Mouse (Mus musculus): ENCODE measurements around the gene Fcna. TPM values are rescaled to one million over a fixed set of nuclear protein-coding genes. Genes with fewer than 3 reads are reported as not detected.

Fcna gene
- polyA plus RNA-seq, 3 experiments from 2014 or later, result 0.96 TPM; not detected in 2

DNA sequence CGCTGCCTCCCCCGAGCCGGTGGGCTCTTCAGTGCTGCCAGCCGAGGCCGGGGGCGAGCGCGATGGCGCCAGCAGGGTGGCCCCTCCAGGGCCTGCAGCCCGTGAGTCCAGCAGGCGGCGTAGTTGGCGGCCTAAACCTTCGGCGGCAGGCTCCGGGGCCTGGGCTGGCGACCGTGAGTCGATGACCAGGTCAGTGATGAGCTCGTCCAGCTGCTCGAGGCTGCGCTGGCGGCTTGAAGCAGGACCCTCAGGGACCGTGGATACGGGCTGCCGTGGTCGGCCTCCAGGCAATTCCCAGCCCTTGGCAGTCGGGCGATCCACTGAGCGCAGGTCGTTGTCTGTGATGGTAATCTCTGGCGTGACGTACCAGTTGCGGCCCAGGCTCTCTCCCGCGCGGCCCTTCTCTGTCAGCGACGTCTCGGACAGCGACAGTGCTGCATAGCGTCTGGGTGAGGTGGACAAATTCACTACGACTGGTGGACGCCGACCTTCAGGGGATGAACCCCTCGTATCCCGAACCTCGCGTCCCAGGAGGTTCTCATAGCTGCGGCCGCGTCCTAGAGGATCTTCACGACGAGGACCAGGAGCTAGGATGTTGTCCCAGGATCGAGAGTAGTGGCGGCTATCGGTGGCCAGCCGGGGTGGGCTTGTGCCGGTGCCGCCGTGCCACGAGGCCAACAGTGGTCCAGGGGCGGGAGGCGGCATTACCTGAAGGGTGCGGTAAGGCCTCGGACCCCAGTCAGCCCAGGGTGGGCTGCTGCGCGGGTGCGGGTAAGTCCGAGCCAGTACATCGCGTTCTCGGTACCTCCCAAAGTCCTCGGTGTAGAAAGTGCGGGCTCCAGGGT, 49.7 kb downstream of the Fcna start:
- no peak for ATAC-seq

DNA sequence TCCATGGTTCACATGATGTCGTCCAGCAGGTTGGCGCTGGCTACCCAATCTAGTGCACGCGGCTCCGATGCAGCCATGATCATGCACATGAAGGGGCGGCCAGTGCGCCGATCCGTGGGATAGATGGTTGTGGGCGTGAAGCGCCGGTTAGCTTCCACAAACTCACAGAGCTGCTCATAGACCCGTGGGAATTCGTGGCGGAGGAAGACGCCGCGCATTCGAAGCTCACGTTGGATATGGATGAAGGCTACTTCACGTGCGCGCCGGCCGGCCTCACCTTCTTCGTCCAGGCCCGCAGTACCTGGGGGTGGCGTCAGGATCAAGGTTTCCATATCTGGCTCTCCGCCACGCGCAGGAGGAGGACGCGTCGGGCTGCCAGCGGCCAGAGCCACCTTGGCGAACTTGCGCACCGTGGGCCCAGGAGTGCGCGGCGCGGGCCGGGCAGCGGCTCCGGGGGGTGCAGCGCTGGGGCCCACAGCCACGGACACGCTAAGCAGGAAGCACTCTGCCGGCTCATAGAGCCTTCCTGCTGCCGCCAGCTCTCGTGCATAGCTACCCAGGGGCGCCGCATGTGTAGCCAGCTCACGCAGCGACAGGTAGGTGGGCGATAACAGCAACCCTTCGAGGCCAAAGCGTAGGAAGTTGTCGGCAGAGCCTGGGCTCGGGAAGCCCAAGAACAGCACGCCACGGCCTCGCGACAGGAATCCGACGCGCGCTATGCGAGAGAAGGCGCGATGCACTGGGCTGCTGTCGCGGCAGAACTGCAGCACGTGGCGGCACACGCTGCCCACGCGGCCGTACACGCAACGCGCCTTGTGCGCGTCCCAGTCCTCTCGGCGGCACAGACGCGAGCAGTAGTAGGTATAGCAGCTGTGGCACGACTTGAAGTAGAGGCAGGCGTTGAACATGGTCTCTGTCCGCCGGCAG, 50.6 kb downstream of the Fcna start:
- ATAC-seq, result no peak

DNA sequence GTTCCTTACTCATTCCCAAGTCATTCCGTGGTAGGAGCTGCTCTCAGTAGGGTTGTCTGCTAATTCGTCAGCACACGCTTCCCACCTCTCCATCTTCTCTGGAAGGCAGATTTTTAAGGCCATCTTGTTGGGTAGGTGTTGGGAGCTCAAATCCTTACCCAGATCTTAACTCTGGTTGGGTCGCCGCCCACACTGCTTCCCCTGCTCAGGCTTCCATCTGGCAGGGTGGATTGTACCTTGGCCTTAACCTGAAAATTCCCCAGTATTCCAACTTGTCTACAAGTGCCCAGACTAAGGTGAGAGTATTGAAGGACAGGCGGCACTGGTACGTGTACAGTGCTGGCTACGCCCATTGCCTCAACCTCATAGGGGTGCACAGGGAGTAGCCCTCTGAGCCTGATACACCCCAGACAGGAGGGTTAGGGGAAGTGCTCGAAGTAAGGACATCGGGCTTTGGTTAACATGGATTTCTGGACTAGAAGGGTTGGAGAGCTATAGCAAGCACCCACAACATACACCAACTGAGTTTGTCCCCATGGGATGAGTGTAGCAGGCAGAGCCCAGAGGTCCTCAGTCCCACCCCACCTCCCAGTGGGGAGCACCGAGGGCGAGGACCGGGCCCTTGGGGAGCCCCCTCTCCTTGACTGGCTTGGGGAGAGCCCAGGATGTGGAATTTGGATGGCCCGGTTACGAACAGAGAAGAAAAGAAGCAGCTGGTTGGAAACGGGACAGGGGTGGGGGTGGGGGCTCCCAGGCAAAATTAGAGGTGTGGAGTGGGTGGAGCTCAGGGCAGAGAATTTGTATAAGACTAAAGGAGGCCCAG, 51.6 kb downstream of the Fcna start:
- ATAC-seq, result no peak

DNA sequence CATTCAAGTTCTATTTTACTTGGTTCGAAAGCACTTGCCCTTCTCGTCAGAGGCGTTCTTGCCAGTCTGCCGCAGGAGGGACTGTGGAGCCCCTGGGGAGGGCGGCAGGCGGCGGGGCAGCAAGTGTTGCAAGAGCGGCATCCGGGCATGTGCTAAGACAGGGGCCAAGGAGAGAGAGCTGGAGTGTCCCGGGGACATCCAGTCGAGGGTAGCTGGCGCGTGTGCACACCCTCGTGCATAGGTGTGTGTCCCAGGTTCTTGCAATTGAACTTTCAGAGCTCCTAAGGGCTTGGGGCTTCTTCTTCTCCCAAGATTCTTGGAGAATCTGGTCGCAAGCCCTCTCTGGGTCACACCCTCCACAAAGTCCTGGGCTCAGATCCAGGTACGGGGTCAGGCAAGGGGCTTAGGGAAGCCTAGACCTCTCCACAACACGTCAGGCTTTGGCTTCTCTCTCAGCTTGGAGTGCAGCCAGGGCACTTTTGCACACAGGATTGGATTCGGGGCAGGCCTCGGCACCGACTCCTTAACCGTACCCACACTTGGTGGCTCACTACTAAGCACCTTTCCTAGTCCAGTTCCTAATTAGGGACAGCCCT, 52.3 kb downstream of the Fcna start:
- ATAC-seq, result no peak

Other genes starting within 250 kb of the Fcna start
- gene Entpd2, start 232.2 kb downstream of the Fcna start, polyA plus RNA-seq (2017; shearing (Covaris generic)), result 1 to 10 TPM in 1 of 3 experiments, under 1 TPM in 1, not detected in 1; 0.49 to 1.3 TPM
- 1 to 10 TPM; 2.8 to 6.1 (median 6.0) TPM for gene Npdc1, start 228.7 kb downstream of the Fcna start, polyA plus RNA-seq (2017; shearing (Covaris generic))
- 10 to 100 TPM in 1 of 3 experiments, 1 to 10 TPM in 2; 4.1 to 14.7 (median 7.2) TPM for gene Fut7, start 204.8 kb downstream of the Fcna start, polyA plus RNA-seq (2017; shearing (Covaris generic))
- gene Abca2, start 199.3 kb downstream of the Fcna start, polyA plus RNA-seq (2017; shearing (Covaris generic)), result 10 to 100 TPM; 31.4 to 59.3 (median 41.8) TPM
- 1 to 10 TPM; 1.2 to 1.9 (median 1.6) TPM for gene Clic3, start 171.2 kb downstream of the Fcna start, polyA plus RNA-seq (2017; shearing (Covaris generic))
- 10 to 100 TPM; 70.4 to 92.1 (median 89.2) TPM for gene Paxx, start 166.9 kb downstream of the Fcna start, polyA plus RNA-seq (2017; shearing (Covaris generic))
- not detected for gene Ptgds, start 158.0 kb downstream of the Fcna start, polyA plus RNA-seq (2017; shearing (Covaris generic))
- gene Lcn12, start 134.1 kb downstream of the Fcna start, polyA plus RNA-seq (2017; shearing (Covaris generic)), result not detected
- 10 to 100 TPM; 49.1 to 88.0 (median 76.8) TPM for gene Fbxw5, start 127.3 kb downstream of the Fcna start, polyA plus RNA-seq (2017; shearing (Covaris generic))
- gene C8g, start 126.3 kb downstream of the Fcna start, polyA plus RNA-seq (2017; shearing (Covaris generic)), result 1 to 10 TPM; 2.1 to 5.1 (median 3.4) TPM
- 10 to 100 TPM; 74.8 to 85.3 (median 76.1) TPM for gene Traf2, start 81.1 kb downstream of the Fcna start, polyA plus RNA-seq (2017; shearing (Covaris generic))
- 100 to 1,000 TPM; 246 to 394 (median 269) TPM for gene Edf1, start 70.2 kb downstream of the Fcna start, polyA plus RNA-seq (2017; shearing (Covaris generic))
- 1 to 10 TPM in 2 of 3 experiments, under 1 TPM in 1; 0.85 to 2.2 (median 1.3) TPM for gene Mamdc4, start 53.2 kb downstream of the Fcna start, polyA plus RNA-seq (2017; shearing (Covaris generic))
- 10 to 100 TPM; 37.0 to 64.3 (median 56.2) TPM for gene Phpt1, start 52.8 kb downstream of the Fcna start, polyA plus RNA-seq (2017; shearing (Covaris generic))
- under 1 TPM in 1 of 3 experiments, not detected in 2; 0.07 TPM for gene Ajm1, start 46.3 kb downstream of the Fcna start, polyA plus RNA-seq (2017; shearing (Covaris generic))
- gene Rabl6, start 19.5 kb downstream of the Fcna start, polyA plus RNA-seq (2017; shearing (Covaris generic)), result 10 to 100 TPM; 14.0 to 28.3 (median 18.0) TPM
- not detected for gene Ccdc183, start 10.4 kb downstream of the Fcna start, polyA plus RNA-seq (2017; shearing (Covaris generic))
- gene Tmem141, start 6.0 kb downstream of the Fcna start, polyA plus RNA-seq (2017; shearing (Covaris generic)), result 1 to 10 TPM in 2 of 3 experiments, under 1 TPM in 1; 0.80 to 2.2 (median 1.1) TPM
- gene Lcn8, start 25.1 kb upstream of the Fcna start, polyA plus RNA-seq (2017; shearing (Covaris generic)), result not detected
- gene Lcn5, start 29.9 kb upstream of the Fcna start, polyA plus RNA-seq (2017; shearing (Covaris generic)), result not detected
- not detected for gene Lcn6, start 48.8 kb upstream of the Fcna start, polyA plus RNA-seq (2017; shearing (Covaris generic))
- 1 to 10 TPM in 2 of 3 experiments, not detected in 1; 1.1 to 1.4 TPM for gene Lcn10, start 54.7 kb upstream of the Fcna start, polyA plus RNA-seq (2017; shearing (Covaris generic))
- not detected for gene Obp2a, start 72.0 kb upstream of the Fcna start, polyA plus RNA-seq (2017; shearing (Covaris generic))
- 100 to 1,000 TPM in 1 of 3 experiments, 10 to 100 TPM in 2; 31.0 to 105 (median 84.4) TPM for gene Bmyc, start 78.7 kb upstream of the Fcna start, polyA plus RNA-seq (2017; shearing (Covaris generic))
- not detected for gene Obp2b, start 109.0 kb upstream of the Fcna start, polyA plus RNA-seq (2017; shearing (Covaris generic))
- gene Lcn3, start 137.5 kb upstream of the Fcna start, polyA plus RNA-seq (2017; shearing (Covaris generic)), result not detected
- gene Lcn11, start 149.0 kb upstream of the Fcna start, polyA plus RNA-seq (2017; shearing (Covaris generic)), result not detected
- not detected for gene Gm13539, start 154.2 kb upstream of the Fcna start, polyA plus RNA-seq (2017; shearing (Covaris generic))
- not detected for gene Glt6d1, start 187.8 kb upstream of the Fcna start, polyA plus RNA-seq (2017; shearing (Covaris generic))
- gene Lcn9, start 195.1 kb upstream of the Fcna start, polyA plus RNA-seq (2017; shearing (Covaris generic)), result not detected
- gene Sohlh1, start 219.2 kb upstream of the Fcna start, polyA plus RNA-seq (2017; shearing (Covaris generic)), result under 1 TPM in 2 of 3 experiments, not detected in 1; 0.46 to 0.52 TPM
- not detected for gene Kcnt1, start 235.7 kb upstream of the Fcna start, polyA plus RNA-seq (2017; shearing (Covaris generic))